Mouse (Mus musculus): Measurements from ENCODE around the gene Tenm3. TPM values are rescaled to one million over a fixed set of nuclear protein-coding genes. Genes with fewer than 3 reads are reported as not detected.

Gene Tenm3
- polyA plus RNA-seq, 1 experiment from 2014 or later = 57.1 TPM

DNA sequence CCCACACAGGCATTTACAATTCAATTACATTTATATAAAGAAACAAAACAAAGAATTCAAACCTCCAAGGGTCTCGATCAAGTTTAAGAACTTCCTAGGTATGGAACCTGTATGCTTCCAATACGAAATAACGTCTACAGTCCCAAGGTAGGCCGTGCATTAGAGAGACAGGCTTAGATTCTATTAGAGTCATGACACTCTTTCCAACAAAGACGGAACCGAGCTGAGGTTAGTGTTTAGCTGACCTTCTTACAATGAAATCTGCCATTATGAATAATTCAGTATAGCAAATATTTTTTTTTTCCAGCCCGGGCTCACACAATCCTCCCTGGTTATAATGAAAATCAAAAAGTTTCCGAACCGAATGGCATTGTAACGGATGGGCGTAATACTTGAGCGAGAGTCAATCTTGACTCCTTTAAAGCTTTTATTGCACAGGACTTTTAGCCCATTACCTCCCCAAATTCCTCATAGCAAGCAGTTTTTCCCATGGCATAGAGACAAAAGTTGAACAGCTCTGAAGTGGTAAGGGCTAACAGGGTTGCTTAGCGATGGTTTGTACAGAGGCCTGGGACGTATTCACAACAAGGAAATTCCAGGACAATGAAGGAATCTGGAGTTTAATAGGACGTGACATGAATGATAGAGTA is 565.6 kb downstream of the Tenm3 start:
- Histone ChIP-seq H3K4me1 (replicated peaks) (peaks cover 3% of the 10 kb centered on the region), H3K4me2 (replicated peaks) (no peak overlapping the region), H3K9ac (replicated peaks) (no peak overlapping the region), H3K27me3 (no peaks in the 10 kb centered on the region), H3K9me3 (peaks cover 3% of the 10 kb centered on the region; the same call in 1 of the 2 replicates), H3K36me3 (peaks cover 33% of the 10 kb centered on the region), H3K27ac (peak overlapping the region; percentile 27; the same call in 1 of the 2 replicates), H3K4me3 (replicated peaks) (no peak overlapping the region)
- peak; percentile 91 for ATAC-seq
- WGBS = 16% methylated on average over 15 of the region's 15 CpGs

GRCm38 (mm10) chr8:48275066-48275465 is 568.7 kb downstream of the Tenm3 start:
- WGBS = 92% methylated on average over 11 of the region's 11 CpGs
- Histone ChIP-seq H3K9me3 (peaks cover 3% of the 10 kb centered on the region; the same call in 1 of the 2 replicates), H3K27me3 (no peaks in the 10 kb centered on the region), H3K9ac (replicated peaks) (no peak overlapping the region), H3K4me2 (replicated peaks) (no peak overlapping the region), H3K36me3 (peaks cover 46% of the 10 kb centered on the region), H3K27ac (0 out of 2 replicates have a peak overlapping the region, but pooled peaks have one; percentile 30), H3K4me3 (replicated peaks) (no peak overlapping the region), H3K4me1 (replicated peaks) (peaks cover 3% of the 10 kb centered on the region)
- ATAC-seq = no peak

- Histone ChIP-seq H3K4me2 (replicated peaks) (no peak overlapping the region), H3K4me3 (replicated peaks) (no peak overlapping the region), H3K4me1 (replicated peaks) (peaks cover 3% of the 10 kb centered on the region), H3K9me3 (peaks cover 3% of the 10 kb centered on the region; the same call in 1 of the 2 replicates), H3K27ac (peak overlapping the region; percentile 30; the same call in 1 of the 2 replicates), H3K9ac (replicated peaks) (no peak overlapping the region), H3K27me3 (no peaks in the 10 kb centered on the region), H3K36me3 (peaks cover 46% of the 10 kb centered on the region)
- no peak for ATAC-seq
- 88% methylated on average over 11 of the region's 11 CpGs for WGBS
Measured at GRCm38 (mm10) chr8:48274566-48274965, 569.2 kb downstream of the Tenm3 start.

DNA sequence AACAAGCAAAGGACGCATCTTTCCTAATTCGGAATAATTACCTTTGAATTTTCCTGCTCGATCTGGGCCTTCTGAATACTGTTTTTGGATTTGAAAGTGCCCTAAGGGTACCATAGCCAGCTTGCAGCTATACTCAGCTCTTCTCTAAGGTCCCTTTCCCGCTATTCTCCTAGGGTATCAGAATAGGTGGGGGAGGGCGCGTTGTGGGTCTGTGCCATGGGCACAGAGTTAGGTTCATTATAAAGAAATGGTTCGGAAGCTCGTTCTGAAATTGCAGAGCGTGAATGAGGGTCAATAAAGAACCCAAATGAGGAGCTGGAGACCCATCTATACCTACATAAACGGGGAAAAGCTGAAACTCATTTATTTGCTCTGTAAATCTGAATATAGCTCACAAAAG is 575.1 kb downstream of the Tenm3 start:
- no peak overlapping the region for H3K27ac ChIP-seq
- WGBS = 92% methylated on average over 10 of the region's 10 CpGs
- peaks cover 22% of the 10 kb centered on the region for H3K36me3 ChIP-seq
- H3K4me3 ChIP-seq (replicated peaks) = no peak overlapping the region
- no peak for ATAC-seq
- no peaks in the 10 kb centered on the region for H3K9me3 ChIP-seq
- H3K27me3 ChIP-seq = no peaks in the 10 kb centered on the region
- H3K4me2 ChIP-seq (replicated peaks) = no peak overlapping the region
- no peak overlapping the region for H3K9ac ChIP-seq (replicated peaks)
- H3K4me1 ChIP-seq (replicated peaks) = 0 out of 2 replicates have a peak, but pooled peaks cover 2% of the 10 kb centered on the region

DNA sequence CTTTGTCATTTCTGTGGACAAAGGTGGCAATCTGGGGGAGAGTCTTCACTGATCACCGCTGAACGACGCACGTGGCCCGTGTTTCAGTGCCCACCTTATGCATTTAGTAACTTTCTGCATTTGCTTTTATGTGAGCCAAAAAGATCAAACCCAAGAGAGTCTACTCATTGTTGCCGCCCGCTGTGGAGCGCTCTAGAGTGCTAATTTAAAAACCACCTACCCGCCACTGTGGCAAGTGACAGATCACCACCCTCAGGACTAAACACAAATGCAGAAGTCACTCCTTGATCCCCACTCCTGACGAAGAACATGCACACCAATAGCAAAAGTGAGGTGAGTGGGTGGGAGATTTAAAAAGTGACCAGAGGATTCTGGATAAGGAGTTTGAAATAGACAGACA is 583.5 kb downstream of the Tenm3 start:
- no peak overlapping the region for H3K9ac ChIP-seq (replicated peaks)
- peaks cover 5% of the 10 kb centered on the region; the same call in 1 of the 2 replicates for H3K4me1 ChIP-seq (replicated peaks)
- no peak overlapping the region for H3K4me2 ChIP-seq (replicated peaks)
- no peak overlapping the region for H3K4me3 ChIP-seq (replicated peaks)
- peaks cover 11% of the 10 kb centered on the region; the same call in 1 of the 2 replicates for H3K36me3 ChIP-seq
- no peak for ATAC-seq
- 94% methylated on average over 10 of the region's 10 CpGs for WGBS
- no peaks in the 10 kb centered on the region for H3K27me3 ChIP-seq
- H3K9me3 ChIP-seq = no peaks in the 10 kb centered on the region
- H3K27ac ChIP-seq = no peak overlapping the region

DNA sequence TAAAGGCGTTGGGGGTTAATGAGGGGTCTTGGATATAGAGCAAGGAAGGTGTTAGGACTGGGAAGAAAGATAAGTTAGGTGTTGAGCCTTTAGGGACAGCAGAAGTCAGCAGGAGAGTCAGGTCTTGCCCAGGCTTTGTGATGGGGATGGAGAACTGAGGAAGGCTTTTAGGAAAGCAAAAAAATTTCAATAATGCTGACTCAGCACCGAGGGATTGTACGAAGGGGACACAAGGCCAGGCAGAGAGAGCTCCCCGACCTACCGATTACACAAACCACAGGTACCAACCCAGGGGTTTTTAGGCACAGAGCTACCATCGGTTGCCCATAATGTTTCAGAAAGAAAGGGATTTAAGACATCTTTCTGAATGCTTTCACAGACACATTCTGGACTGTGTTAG is 583.9 kb downstream of the Tenm3 start:
- H3K9ac ChIP-seq (replicated peaks) = no peak overlapping the region
- H3K27me3 ChIP-seq = no peaks in the 10 kb centered on the region
- ATAC-seq = no peak
- H3K4me3 ChIP-seq (replicated peaks) = no peak overlapping the region
- no peak overlapping the region for H3K4me2 ChIP-seq (replicated peaks)
- H3K36me3 ChIP-seq = peaks cover 11% of the 10 kb centered on the region; the same call in 1 of the 2 replicates
- WGBS = 84% methylated on average over 6 of the region's 6 CpGs
- peaks cover 5% of the 10 kb centered on the region; the same call in 1 of the 2 replicates for H3K4me1 ChIP-seq (replicated peaks)
- no peaks in the 10 kb centered on the region for H3K9me3 ChIP-seq
- no peak overlapping the region for H3K27ac ChIP-seq

- Histone ChIP-seq H3K9me3 (no peaks in the 10 kb centered on the region), H3K9ac (replicated peaks) (no peak overlapping the region), H3K4me2 (replicated peaks) (no peak overlapping the region), H3K27me3 (no peaks in the 10 kb centered on the region), H3K36me3 (peaks cover 28% of the 10 kb centered on the region), H3K4me1 (replicated peaks) (0 out of 2 replicates have a peak, but pooled peaks cover 2% of the 10 kb centered on the region), H3K27ac (no peak overlapping the region), H3K4me3 (replicated peaks) (no peak overlapping the region)
- WGBS = 89% methylated on average over 2 of the region's 2 CpGs
- no peak for ATAC-seq
Measured at GRCm38 (mm10) chr8:48243876-48244275, 599.9 kb downstream of the Tenm3 start.

- Histone ChIP-seq H3K4me3 (replicated peaks) (no peak overlapping the region), H3K4me2 (replicated peaks) (no peak overlapping the region), H3K9me3 (0 out of 2 replicates have a peak, but pooled peaks cover 3% of the 10 kb centered on the region), H3K9ac (replicated peaks) (no peak overlapping the region), H3K27ac (no peak overlapping the region), H3K4me1 (replicated peaks) (0 out of 2 replicates have a peak, but pooled peaks cover 2% of the 10 kb centered on the region), H3K27me3 (no peaks in the 10 kb centered on the region), H3K36me3 (peaks cover 56% of the 10 kb centered on the region)
- 86% methylated on average over 6 of the region's 6 CpGs for WGBS
- no peak for ATAC-seq
Measured at GRCm38 (mm10) chr8:48240917-48241531, 602.7 kb downstream of the Tenm3 start.

GRCm38 (mm10) chr8:48236968-48237367 is 606.8 kb downstream of the Tenm3 start:
- Histone ChIP-seq H3K9ac (replicated peaks) (no peak overlapping the region), H3K4me1 (replicated peaks) (0 out of 2 replicates have a peak, but pooled peaks cover 2% of the 10 kb centered on the region), H3K4me3 (replicated peaks) (no peak overlapping the region), H3K27me3 (no peaks in the 10 kb centered on the region), H3K27ac (no peak overlapping the region), H3K4me2 (replicated peaks) (no peak overlapping the region), H3K36me3 (peaks cover 75% of the 10 kb centered on the region), H3K9me3 (0 out of 2 replicates have a peak, but pooled peaks cover 4% of the 10 kb centered on the region)
- 86% methylated on average over 5 of the region's 5 CpGs for WGBS
- ATAC-seq = no peak

DNA sequence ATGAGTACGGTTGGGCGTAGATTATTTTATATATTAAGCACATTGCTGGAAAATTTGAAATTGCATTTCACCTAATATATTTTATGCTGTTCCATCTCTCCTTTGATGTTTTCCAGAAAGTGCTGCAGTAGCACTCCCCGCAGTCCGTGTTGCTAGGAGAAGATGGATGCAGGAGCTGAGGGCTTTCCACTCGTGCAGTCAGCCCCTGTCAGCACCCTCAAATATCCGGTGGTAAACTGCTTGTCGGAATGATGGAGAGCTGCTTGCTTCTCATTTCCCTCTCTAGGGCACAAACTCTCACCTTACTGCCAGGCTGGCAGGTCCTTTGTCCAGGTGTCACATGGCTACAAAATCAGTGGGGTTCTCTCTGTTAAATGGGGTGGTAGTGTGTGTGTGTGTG is 610.8 kb downstream of the Tenm3 start:
- H3K9ac ChIP-seq (replicated peaks) = no peak overlapping the region
- 83% methylated on average over 7 of the region's 7 CpGs for WGBS
- H3K4me1 ChIP-seq (replicated peaks) = no peaks in the 10 kb centered on the region
- no peak overlapping the region for H3K4me2 ChIP-seq (replicated peaks)
- H3K9me3 ChIP-seq = peaks cover 8% of the 10 kb centered on the region; the same call in 1 of the 2 replicates
- H3K27me3 ChIP-seq = no peaks in the 10 kb centered on the region
- no peak for ATAC-seq
- H3K27ac ChIP-seq = no peak overlapping the region
- peaks cover 78% of the 10 kb centered on the region for H3K36me3 ChIP-seq
- no peak overlapping the region for H3K4me3 ChIP-seq (replicated peaks)

DNA sequence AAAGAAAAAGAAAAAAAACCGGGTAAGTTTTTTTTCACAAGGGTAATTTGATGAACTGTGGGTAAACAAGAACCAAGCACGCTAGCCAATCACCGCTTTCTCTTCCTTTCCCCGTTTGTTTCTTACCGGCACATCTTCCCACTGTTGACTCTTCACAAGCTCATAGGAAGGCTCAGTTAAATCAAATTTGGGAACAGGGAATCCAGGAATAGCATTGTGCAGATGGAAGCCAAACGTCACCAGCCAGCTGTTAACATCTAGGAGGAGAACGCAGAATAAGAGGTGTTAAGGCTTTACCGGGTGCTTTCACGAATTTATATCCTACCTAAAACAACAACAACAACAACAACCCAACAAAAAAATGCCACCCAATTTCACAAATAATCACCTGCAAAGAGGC is 611.9 kb downstream of the Tenm3 start:
- H3K27me3 ChIP-seq = no peaks in the 10 kb centered on the region
- H3K9ac ChIP-seq (replicated peaks) = no peak overlapping the region
- no peaks in the 10 kb centered on the region for H3K4me1 ChIP-seq (replicated peaks)
- H3K4me2 ChIP-seq (replicated peaks) = no peak overlapping the region
- H3K4me3 ChIP-seq (replicated peaks) = no peak overlapping the region
- H3K27ac ChIP-seq = no peak overlapping the region
- peaks cover 8% of the 10 kb centered on the region; the same call in 1 of the 2 replicates for H3K9me3 ChIP-seq
- WGBS = 90% methylated on average over 9 of the region's 9 CpGs
- no peak for ATAC-seq
- H3K36me3 ChIP-seq = peaks cover 73% of the 10 kb centered on the region

DNA sequence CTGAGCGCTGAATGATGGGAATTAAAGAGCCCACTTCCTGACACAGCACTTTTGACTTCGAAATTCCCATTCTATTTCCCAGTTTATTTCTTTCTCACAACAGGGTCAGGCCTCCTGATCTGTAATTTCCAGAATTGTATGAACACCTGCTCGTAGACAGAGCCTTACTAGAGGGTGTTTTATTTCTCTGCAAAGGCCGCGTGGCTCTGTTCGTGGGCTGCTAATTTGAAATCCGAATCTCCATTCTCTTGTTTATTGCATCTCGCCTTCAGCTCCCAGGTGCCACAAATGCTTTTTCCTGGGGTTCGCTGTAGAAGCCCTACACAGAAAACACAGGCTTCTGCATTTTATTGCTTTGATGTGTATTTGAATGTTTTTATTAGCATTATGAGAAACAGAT is 612.4 kb downstream of the Tenm3 start:
- 86% methylated on average over 9 of the region's 9 CpGs for WGBS
- Histone ChIP-seq H3K9me3 (peaks cover 8% of the 10 kb centered on the region; the same call in 1 of the 2 replicates), H3K9ac (replicated peaks) (no peak overlapping the region)

More for the DNA sequence above, 612.4 kb downstream of the Tenm3 start:
- Histone ChIP-seq H3K4me3 (replicated peaks) (no peak overlapping the region), H3K27ac (no peak overlapping the region), H3K4me1 (replicated peaks) (no peaks in the 10 kb centered on the region), H3K27me3 (no peaks in the 10 kb centered on the region), H3K36me3 (peaks cover 70% of the 10 kb centered on the region), H3K4me2 (replicated peaks) (no peak overlapping the region)
- ATAC-seq = no peak

Measured in midbrain, embryonic 13.5 days (tissue).